Mouse (Mus musculus) activated CD4-positive, CD25-positive, alpha-beta regulatory T cell, adult 4 months (primary cell): ENCODE results near the gene Dab2ip. TPM values are rescaled to one million over a fixed set of nuclear protein-coding genes. Genes with fewer than 3 reads are reported as not detected.

Source experiments
- ATAC-seq: one replicate; pipeline ENCODE4 v1.8.0; 2017
- polyA plus RNA-seq, 2 experiments: library from polyadenylated mRNA; unstranded; fragments of 100-300 nt; shearing (Covaris generic); gene quantifications; one replicate each; pipeline ENCODE4 v1.2.1; 2017

The Dab2ip gene
- polyA plus RNA-seq, 2 experiments from 2014 or later: 0.26 to 0.68 TPM

DNA sequence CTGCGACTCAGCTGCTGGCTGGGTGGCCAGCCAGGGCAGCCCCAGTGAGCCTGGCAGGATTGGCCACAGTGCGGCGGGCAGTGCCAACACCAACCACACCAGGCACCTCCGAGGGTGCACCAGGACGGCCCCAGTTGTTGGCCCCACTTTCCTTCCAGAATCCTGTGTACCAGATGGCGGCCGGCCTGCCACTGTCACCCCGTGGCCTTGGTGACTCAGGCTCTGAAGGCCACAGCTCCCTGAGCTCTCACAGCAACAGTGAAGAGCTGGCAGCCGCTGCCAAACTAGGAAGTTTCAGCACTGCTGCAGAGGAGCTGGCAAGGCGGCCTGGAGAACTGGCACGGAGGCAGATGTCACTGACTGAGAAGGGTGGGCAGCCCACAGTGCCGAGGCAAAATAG, 162.0 kb downstream of the Dab2ip start:
- ATAC-seq: no peak

DNA sequence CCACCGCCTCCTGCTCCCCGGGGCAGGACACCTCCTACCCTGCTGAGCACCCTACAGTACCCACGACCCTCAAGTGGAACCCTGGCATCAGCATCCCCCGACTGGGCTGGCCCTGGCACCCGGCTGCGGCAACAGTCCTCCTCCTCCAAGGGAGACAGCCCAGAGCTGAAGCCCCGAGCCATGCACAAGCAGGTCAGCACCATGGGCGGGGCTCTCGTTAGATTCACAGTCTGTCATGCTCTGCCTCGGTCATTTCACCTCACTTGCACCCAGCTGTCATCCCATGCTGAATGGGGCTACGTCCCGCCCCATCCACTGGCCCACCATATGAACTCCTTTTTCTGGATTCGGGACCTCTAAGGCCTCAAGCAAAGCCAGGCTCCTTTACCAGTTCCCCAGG, 162.5 kb downstream of the Dab2ip start:
- ATAC-seq: no peak

DNA sequence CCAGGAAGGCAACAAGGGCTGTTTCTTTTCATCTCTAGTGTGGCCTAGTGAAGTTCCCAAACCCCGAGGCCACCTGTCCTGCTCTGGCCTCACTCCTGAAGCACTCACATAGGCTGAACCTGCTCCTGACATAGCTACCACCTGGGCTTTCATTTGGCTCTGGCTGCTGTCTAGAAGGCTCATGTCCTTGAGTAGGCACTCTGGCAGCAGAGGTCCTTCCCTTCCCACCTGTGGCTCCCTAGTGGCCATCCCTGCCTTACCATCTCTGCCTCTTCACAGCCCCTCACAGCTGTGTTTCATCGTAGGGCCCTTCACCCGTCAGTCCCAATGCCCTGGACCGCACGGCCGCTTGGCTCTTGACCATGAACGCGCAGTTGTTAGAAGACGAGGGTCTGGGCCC, 162.9 kb downstream of the Dab2ip start:
- ATAC-seq: no peak

DNA sequence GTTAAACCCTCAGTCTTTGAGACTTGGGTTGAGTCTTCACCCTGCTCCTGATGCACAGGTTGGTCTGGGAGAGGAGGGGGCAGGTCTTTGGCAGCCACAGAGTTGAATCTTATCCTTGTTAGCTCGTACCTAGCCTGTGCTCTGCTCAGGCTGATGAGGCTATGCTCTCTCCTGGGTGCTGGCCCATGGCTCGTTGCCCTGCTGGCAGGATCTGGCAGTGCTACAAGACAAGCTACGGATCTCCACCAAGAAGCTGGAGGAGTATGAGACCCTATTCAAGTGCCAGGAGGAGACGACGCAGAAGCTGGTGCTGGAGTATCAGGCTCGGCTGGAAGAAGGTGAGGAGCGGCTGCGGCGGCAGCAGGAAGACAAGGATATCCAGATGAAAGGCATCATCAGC, 164.8 kb downstream of the Dab2ip start:
- ATAC-seq: no peak

DNA sequence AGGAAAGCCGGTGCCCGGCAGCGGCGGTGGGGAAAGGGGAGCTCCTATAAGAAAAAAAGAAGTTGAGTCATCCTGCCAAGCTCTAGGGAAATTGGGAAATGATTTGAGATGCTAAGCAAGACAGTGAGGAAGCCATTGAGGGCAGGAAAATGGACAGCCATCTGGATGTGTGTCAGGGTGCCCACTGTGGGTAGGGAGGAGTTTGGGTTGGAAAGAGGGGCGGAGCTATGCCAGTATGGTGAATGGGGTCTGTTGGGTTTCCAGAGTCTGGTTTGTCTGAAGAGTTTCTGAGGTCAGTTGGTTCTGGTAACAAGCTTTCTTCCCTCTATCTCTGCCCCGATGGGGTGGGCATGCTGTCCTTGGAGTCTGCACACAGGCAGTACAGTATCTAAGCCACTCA, 165.2 kb downstream of the Dab2ip start:
- no peak for ATAC-seq

DNA sequence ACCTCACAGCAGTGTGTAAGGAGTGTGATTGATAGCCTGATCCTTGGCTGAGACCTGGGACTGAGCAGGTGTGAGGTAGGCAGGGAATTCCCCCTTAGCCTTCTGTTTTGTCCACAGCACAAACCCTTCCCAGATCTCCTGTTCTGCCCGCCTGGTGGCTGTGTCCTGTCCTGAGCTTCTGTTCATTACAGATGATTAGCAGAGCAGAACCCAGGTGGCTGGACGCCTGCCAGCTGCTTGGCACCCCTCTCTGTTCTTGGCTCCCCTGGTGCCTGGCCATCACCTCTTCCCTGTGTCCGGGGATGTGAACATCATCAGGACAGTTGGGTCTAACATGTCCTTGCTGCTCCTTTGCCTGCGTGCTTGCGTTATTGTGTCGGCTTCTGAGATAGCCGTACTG, 165.6 kb downstream of the Dab2ip start:
- ATAC-seq: no peak

DNA sequence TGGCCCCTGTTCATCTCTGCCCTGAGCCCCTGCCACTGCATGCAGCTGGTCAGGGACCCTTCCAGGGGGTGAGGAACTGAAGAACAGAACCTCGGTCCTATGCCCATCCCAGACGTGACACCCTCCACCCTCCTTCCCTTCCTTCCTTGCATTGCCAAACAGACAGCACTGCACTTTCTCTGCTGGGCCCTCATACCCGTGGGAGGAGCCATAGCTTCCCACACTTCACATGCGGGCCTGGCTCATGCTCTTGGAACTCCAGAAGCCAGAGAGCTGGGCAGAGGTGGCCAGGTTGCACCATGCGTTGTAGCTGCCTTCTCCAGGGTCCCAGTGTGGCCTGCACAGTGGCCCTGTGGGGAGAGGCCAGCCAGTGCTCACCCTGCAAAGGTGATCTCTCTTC, 170.6 kb downstream of the Dab2ip start:
- no peak for ATAC-seq

DNA sequence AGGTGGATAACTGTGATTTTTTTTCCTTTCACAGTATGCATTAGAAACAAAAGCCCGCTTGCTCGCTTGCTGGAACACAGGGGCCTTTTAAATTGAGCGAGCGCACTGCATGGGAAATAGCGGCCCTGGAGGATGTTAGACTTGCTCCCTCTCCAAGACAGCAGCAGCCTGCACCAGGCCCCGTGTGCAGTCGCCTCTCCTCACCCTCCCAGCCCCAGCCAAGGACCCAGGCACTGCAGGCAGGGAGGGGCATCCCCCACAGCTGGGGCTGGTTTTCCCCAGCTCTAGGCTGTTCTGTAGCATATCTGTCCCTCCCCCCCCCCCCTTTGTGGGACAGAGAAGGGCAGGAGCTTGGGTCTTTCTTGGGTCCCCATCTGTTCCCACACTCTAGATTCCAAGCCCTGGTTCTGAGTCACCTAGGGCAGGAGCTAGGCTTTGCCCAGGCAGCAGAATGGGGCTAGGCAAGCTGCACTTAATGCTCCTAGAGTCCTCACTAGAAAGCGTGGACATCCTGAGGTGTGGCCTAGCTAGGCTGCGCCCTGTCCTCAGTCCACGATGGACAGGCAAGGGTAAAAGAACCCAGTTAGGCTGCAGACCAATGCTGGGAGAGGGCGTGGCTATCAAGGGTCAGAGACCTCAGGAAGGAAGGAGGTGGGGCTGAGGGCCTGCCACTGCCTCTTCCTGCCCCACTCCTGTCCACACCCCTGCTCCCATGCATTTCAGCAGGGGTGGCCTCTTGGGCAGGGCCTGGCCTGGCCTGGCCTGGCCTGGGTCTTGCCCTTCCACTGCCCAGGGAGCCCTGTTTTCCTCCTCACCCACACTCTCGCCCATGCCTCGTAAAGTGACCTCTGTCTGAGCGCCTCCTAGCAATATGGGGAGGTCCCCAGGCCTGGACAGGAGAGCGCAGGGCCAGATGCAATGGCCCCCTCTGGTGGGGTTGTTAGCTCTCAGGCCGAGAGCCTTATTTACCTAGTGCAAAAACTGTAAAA, 171.3 kb downstream of the Dab2ip start:
- ATAC-seq: no peak

DNA sequence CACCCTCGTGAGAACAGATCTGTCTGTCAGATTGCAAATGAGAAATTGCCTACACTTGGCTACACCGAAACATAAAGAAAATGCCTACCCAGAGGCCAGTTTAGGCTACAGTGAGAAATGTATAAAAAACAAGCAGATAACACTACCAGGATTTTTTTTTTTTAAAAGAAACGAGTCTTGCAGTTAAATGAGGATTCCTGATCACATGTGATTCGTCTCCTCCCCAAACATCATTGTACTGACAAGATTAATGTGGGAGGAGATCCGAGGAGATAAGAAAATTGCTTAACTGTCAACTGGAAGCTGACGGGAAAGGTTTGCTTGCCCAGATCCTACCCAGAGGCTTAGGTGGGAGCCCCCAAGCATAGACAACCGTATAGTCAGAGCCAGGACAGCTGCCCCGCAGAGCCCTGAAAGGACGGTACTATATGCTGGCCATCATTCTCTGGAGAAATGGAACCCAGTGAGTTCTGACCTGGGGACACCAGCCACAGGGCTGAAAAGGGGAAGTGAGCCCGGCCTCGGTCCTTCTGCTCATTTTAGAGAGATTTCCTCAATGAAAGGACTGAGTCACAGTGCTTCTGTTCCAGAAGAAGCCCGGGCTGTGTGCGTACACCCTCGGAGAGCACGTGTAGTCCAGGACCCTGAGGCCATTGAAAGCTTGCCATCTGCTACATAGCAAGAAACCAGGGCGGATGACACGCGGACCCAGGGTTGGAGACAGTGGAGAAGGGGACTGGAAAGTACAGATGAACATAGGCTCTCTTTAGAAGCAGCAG, 173.8 kb downstream of the Dab2ip start:
- no peak for ATAC-seq

DNA sequence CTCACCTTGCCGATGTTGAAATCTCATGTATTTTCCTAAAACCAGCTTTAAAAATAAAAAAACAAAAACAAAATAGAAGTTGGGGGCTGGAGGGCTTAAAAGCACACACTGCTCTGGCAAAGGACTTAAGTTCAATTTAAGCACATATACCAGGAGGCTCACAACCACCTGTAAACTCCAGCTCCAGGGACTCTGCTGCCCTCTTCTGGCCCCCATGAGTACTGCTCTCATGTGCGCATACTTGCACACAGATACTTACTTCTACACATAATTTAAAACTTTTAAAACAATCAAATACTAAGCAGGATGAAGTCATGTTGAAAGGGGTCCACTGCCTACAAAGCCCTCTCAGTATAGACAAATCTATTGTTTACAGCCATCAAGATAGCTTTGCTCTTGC, 176.9 kb downstream of the Dab2ip start:
- no peak for ATAC-seq

DNA sequence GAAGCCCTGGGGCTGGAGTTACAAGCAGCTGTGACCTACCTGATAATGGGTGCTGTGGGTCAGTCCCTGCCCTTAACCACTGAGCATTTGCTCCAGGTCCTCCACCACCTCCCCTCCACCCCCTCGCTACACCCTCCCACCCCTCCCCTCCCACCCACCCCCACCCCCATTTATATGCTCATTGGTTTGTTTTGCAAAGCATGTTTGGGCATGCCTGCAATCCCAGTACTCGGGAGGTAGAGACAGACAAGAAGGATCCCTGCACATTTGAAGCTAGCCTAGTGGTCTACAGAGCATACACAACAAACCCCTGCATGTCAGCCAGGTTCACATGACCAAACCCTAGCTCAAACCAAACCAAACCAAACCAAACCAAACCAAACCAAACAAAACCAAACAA, 178.0 kb downstream of the Dab2ip start:
- ATAC-seq: no peak

DNA sequence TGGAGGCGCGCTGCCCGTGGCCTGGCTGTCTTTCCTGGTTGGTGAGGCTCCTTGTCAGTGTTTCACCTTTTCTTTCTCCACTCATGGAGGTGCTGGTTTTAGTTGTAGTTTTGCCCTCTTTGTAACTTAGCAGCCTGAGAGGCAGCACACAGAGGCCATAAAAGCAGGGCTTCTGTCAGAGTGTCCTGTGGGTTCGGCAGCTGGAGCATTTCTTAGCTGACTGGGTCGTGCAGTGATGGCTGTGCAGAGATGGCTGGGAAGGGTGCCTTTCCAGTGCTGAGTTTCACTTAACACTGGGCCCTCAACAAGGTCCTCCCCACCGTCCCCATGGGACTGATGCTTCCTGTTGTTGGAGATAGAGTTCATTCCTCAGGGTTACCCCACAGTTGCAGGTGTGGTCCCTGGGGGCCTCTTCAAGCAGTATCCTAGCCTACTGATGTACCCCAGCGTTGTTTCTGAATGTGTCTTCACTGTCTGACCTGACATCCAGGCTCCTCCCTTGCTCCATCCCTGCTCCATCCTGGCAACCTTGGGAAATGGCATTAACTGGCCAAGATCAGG, 179.5 kb downstream of the Dab2ip start:
- ATAC-seq: no peak

DNA sequence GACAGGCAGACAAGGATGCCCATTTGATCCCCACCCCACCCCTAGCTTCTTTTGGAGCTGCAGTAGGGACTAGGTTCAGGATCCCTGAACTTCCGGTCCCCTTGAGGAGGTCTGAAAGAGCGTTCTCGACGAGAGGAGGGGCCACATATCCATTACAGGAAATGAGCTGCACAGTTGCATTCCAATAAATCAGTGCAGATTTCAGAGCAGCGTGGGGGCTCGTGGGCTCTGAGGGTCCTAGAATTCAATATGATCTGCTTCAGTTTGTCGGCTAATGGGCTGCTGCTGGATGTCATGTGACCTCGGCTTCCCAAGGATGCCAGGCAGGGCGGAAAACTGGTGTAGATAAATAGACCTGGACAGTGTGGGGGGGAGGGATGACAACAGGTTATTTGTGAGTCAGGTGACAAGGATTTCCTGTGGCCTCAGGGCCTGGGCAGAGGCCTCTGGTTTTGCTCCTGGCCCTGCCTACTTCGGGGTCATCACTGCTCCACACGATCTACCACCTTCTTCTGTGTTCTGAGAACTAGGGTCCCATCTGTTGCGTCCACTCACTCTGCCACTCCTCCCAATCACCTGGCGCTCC, 181.7 kb downstream of the Dab2ip start:
- ATAC-seq: no peak

DNA sequence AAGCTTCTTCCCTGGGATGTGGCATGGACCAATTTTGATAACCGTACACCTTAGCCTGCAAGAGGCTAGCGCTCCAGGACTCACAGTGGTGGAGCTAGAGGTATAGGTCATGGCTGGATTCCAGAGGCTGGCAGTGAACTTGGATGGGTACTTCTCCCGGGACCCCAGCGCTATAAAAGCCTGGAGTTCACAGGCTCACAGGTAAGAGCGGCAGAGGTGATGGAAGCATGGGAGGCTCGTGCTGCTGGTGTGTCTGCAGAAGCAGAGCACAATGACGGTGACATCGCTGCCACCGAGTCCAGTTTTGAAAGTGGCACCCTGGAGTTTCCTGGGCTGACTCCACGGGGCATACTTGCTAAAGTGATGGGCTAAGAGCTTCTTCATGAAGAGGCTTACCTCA, 187.8 kb downstream of the Dab2ip start:
- no peak for ATAC-seq

DNA sequence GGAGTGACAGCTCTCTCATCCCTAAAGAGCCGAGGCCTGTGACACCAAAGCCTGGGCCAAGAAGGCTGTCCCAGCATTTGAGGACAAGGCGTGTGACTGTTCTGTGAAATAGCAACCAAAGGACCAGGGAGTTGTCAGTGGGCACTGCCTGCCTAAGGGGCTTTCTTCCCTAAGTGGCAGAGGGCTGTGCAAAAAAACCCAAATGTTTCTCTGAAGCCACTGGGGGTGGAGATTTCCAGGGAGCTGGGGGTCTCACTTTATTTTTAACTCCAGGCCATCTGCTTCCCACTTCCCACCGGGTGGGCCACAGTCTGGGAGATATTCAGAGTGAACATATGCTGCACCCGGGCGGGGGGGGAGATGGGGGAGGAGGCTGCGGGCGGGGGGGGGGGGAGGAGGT, 188.6 kb downstream of the Dab2ip start:
- no peak for ATAC-seq

DNA sequence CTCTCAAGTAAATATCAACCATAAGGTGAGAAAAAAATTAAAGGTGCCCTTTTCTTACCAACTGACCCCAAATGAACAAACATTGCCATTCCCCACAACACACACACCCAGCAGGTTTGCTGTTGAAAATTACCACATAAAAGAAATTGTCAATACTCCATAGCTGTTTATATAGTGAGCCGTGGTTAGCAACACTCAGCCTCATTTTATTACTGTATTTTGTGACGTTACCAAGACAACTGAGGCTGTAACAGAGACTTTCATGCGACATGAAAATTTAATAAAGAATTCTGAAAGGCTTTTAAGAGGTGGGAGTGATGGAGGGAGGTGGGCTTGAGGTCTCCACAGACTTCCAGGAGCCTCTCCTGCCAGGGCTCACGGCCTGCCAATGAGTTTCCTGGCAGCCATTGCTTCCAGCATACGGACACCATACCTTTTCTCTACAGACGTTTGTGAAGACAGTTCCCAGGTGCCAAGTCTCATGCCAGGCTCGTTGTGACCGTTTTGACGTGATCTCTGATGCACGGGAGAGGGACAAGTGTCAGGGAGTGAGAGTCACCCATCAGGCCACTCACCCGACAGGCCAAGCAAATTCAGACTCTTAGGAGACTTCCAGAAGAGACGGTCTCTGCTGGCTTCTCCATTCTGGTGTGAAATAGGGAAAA, 189.4 kb downstream of the Dab2ip start:
- no peak for ATAC-seq

DNA sequence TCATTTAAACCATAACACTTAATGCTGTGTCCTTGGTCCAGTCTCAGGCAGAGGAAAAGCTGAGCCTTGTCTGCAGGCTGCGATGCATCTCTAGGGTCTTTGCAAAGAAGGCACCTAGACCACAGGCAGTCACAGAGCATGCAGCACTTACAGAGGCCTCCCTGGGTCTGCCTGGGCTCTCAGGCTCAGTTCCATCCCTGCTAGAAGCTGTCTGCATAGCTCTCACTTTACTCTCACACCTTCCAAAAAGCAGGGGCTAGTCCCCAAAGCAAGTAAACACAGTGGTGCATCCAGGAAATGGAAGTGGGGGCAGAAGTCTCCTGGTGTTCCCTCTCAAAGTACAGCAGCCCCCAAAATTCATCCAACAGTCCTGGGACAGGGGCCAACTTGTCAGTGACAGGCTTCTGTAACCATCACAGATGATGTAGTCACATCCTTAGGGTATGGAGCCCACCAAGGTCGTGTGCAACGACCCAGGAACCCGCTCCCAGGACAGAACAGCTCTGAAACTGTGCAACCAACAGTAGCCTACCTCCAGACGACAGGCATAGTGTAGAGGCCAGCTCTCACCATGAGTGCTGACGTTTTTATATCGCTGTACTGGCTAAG, 192.6 kb downstream of the Dab2ip start:
- ATAC-seq: no peak

DNA sequence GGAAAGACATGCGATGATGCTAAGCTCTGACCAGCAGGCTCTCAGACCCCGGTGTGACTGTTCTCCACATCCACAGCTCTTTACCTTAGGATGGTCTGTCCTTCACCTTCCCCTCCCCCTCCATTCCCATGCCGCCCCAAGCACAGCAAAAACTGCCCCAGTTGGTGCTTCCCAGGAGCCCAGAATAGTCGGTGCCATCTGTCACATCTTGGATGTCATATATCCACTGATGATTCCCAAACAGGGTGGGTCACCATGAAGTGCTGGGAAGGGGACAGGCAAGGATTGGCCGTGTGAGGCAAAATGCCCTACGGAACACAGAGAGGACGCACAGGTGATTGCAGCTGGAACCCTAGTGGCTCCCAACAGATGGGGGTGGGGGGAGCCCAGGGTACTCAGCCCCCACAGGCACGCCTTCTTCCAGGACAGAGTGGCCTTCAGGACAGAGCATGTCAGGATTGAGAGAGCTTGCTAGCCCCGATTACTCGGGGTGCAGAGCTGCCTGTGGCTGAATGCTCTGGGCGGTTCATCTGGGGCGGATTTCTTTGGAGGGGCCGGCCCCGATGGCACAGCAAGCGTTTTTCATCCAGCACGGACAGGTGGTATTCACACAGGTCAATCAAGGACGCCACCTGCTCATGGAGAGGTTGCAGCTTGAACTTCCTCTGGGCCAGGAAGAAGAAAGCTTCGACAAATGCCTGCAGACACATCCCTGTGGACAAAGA, 193.9 kb downstream of the Dab2ip start:
- no peak for ATAC-seq

DNA sequence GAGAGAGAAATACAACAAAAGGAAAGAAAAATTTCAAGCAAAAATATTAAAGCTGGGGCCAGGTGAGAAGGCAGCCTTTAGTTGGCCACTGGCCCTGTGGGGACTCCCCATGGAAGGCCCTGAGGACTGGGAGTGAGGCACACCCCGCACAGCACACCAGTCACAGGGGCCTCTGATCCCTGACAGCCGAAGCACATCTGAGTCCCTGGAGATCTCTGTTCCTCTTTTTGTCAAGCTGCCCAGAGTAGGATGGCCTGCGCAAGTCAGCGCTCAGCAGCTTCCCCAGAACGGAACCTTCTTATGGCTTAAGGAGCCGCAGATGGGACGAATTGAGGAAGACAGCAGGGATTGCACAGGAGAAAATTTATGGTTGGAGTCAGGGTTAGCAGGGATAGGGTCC, 198.4 kb downstream of the Dab2ip start:
- no peak for ATAC-seq

DNA sequence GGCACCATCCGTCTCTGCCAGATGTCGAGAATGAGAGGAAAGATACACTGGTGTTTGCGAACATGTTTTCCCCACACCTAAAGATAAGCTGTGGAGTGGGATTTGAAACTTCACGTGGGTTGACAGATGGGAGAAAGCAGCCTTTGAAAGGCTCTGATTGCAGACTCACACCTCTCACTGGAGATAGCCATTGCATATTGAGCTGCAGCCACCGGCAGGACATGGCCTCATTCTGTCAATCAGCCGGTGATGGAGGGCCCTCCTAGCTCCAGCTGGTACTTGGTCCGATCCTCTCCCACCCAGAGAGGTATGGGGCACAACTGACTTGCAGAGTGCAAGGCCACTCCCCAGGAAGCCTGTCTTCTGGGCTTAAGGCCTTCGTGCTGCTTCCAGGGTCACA, 202.3 kb downstream of the Dab2ip start:
- no peak for ATAC-seq

DNA sequence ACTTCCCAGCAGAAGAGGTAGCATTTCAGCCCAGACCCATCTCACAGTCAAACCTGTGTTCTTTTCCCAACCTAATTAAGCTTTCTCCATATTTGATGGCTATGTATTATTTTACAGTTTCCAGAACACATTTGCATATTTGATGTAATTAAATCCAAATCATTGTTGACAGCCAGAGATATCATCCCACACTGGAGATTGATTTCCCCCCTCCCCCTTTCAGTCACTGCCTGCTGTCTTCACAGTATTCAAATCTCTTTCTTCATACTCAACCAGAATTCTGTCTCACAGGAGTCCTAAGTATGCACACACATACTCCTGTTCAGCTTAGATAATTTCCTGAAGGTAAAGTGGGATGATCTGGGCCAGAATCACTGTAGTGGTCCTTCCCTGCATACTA, 202.8 kb downstream of the Dab2ip start:
- no peak for ATAC-seq
